Mouse (Mus musculus) forebrain, embryonic 13.5 days (tissue): Measurements from ENCODE around the gene Wnt1. TPM values are rescaled to one million over a fixed set of nuclear protein-coding genes. Genes with fewer than 3 reads are reported as not detected.

Experiments
- ATAC-seq: fragments of 200-750 bp; cut with Nextera tagmentation; 2 replicates; pipeline ENCODE4 v1.8.0; 2017
- H3K27ac ChIP-seq: fragments of 300-500 bp; sonication (generic); 2 replicates; pipeline ENCODE4 v1.5.1; 2015; ENCODE audit warnings: inconsistent platforms, mild to moderate bottlenecking, moderate library complexity
- H3K27me3 ChIP-seq: fragments of 300-500 bp; sonication (generic); 2 replicates; pipeline ENCODE4 v1.6.1; 2015; ENCODE audit warnings: mild to moderate bottlenecking, inconsistent platforms
- H3K36me3 ChIP-seq: fragments of 300-500 bp; sonication (generic); 2 replicates; pipeline ENCODE4 v1.6.1; 2015; ENCODE audit warnings: mild to moderate bottlenecking, inconsistent platforms; ENCODE audit not compliant: poor library complexity, severe bottlenecking
- H3K4me1 ChIP-seq: fragments of 300-500 bp; sonication (generic); 2 replicates; pipeline ENCODE4 v1.6.1; 2015; ENCODE audit warnings: inconsistent platforms
- H3K4me2 ChIP-seq: fragments of 300-500 bp; sonication (generic); 2 replicates; pipeline ENCODE4 v1.6.1; 2015; ENCODE audit warnings: inconsistent platforms, mild to moderate bottlenecking, moderate library complexity
- H3K4me3 ChIP-seq: fragments of 300-500 bp; sonication (generic); 2 replicates; pipeline ENCODE4 v1.5.1; 2015; ENCODE audit warnings: mild to moderate bottlenecking, inconsistent platforms
- H3K9ac ChIP-seq: fragments of 300-500 bp; sonication (generic); 2 replicates; pipeline ENCODE4 v1.6.1; 2015; ENCODE audit warnings: mild to moderate bottlenecking, inconsistent platforms
- H3K9me3 ChIP-seq: fragments of 300-500 bp; sonication (generic); replicated peaks from 2 replicates; pipeline ENCODE4 v1.6.1; 2016; ENCODE audit warnings: inconsistent platforms
- WGBS: fragments of 180-500 bp; shearing (Covaris S2); methylation state at CpG from one replicate; pipeline ENCODE4 v1.1.7; 2015; 5-methylcytosine and 5-hydroxymethylcytosine counted together
- polyA plus RNA-seq: library from polyadenylated mRNA; unstranded; fragments of >200 nt; fragmentation: Nextera tagmentation; extraction: Ambion mirVana; gene quantifications from 2 replicates; pipeline ENCODE4 v1.2.1, GENCODE M21; 2015

Wnt1 gene
- polyA plus RNA-seq, 1 experiment from 2014 or later: not detected

GRCm38 (mm10) chr15:98765929-98766328, 23.7 kb upstream of the Wnt1 start:
- no peak for ATAC-seq
- no peak overlapping the region for H3K4me3 ChIP-seq
- H3K9ac ChIP-seq: no peak overlapping the region
- no peaks in the 10 kb centered on the region for H3K9me3 ChIP-seq
- no peak overlapping the region for H3K4me2 ChIP-seq
- H3K36me3 ChIP-seq: no peaks in the 10 kb centered on the region
- WGBS: 64% methylated on average over 4 of the region's 4 CpGs
- H3K27ac ChIP-seq: no peak overlapping the region
- peaks cover 58% of the 10 kb centered on the region for H3K27me3 ChIP-seq
- H3K4me1 ChIP-seq: peaks cover 19% of the 10 kb centered on the region

GRCm38 (mm10) chr15:98768259-98768658, 21.4 kb upstream of the Wnt1 start:
- H3K4me1 ChIP-seq: peaks cover 18% of the 10 kb centered on the region
- H3K9ac ChIP-seq: no peak overlapping the region
- 32% methylated on average over 5 of the region's 5 CpGs for WGBS
- ATAC-seq: no peak
- no peak overlapping the region for H3K4me2 ChIP-seq
- no peaks in the 10 kb centered on the region for H3K9me3 ChIP-seq
- peaks cover 81% of the 10 kb centered on the region for H3K27me3 ChIP-seq
- no peak overlapping the region for H3K4me3 ChIP-seq
- H3K27ac ChIP-seq: no peak overlapping the region
- no peaks in the 10 kb centered on the region for H3K36me3 ChIP-seq

GRCm38 (mm10) chr15:98771813-98772425, 17.7 kb upstream of the Wnt1 start:
- Histone ChIP-seq H3K4me1 (peaks cover 26% of the 10 kb centered on the region), H3K4me3 (peak overlapping the region; percentile 19; the same call in 1 of the 2 replicates), H3K9ac (no peak overlapping the region), H3K4me2 (peak overlapping the region; percentile 48; the same call in 1 of the 2 replicates), H3K36me3 (no peaks in the 10 kb centered on the region), H3K27me3 (peaks cover 95% of the 10 kb centered on the region), H3K9me3 (no peaks in the 10 kb centered on the region), H3K27ac (no peak overlapping the region)
- WGBS: 3% methylated on average over 12 of the region's 12 CpGs
- ATAC-seq: no peak

- no peaks in the 10 kb centered on the region for H3K9me3 ChIP-seq
- H3K4me2 ChIP-seq: peak overlapping the region; percentile 48
- H3K9ac ChIP-seq: peak overlapping the region; percentile 39; the same call in 1 of the 2 replicates
- H3K4me1 ChIP-seq: peaks cover 32% of the 10 kb centered on the region
- ATAC-seq: no peak
- no peaks in the 10 kb centered on the region for H3K36me3 ChIP-seq
- WGBS: 1% methylated on average over 36 of the region's 36 CpGs
- H3K27me3 ChIP-seq: peaks cover 100% of the 10 kb centered on the region
- H3K4me3 ChIP-seq: peak overlapping the region; percentile 19
- no peak overlapping the region for H3K27ac ChIP-seq
Observed at GRCm38 (mm10) chr15:98772511-98773211, 17.0 kb upstream of the Wnt1 start.

- peaks cover 37% of the 10 kb centered on the region for H3K4me1 ChIP-seq
- no peak overlapping the region for H3K9ac ChIP-seq
- no peaks in the 10 kb centered on the region for H3K36me3 ChIP-seq
- no peaks in the 10 kb centered on the region for H3K9me3 ChIP-seq
- 2% methylated on average over 14 of the region's 15 CpGs for WGBS
- H3K4me2 ChIP-seq: no peak overlapping the region
- H3K4me3 ChIP-seq: no peak overlapping the region
- peaks cover 100% of the 10 kb centered on the region for H3K27me3 ChIP-seq
- no peak overlapping the region for H3K27ac ChIP-seq
- ATAC-seq: no peak
Observed at GRCm38 (mm10) chr15:98774096-98774495, 15.6 kb upstream of the Wnt1 start.

- H3K4me1 ChIP-seq: peaks cover 40% of the 10 kb centered on the region
- H3K27me3 ChIP-seq: peaks cover 100% of the 10 kb centered on the region
- H3K27ac ChIP-seq: no peak overlapping the region
- H3K9ac ChIP-seq: no peak overlapping the region
- H3K4me3 ChIP-seq: no peak overlapping the region
- ATAC-seq: no peak
- H3K36me3 ChIP-seq: no peaks in the 10 kb centered on the region
- WGBS: 4% methylated on average over 5 of the region's 5 CpGs
- H3K4me2 ChIP-seq: no peak overlapping the region
- H3K9me3 ChIP-seq: no peaks in the 10 kb centered on the region
Observed at GRCm38 (mm10) chr15:98775533-98775932, 14.1 kb upstream of the Wnt1 start.

- Histone ChIP-seq H3K27ac (no peak overlapping the region), H3K4me3 (peak overlapping the region; percentile 26), H3K9me3 (no peaks in the 10 kb centered on the region), H3K4me1 (peaks cover 40% of the 10 kb centered on the region), H3K9ac (peak overlapping the region; percentile 40; the same call in 1 of the 2 replicates), H3K36me3 (no peaks in the 10 kb centered on the region), H3K27me3 (peaks cover 100% of the 10 kb centered on the region), H3K4me2 (peak overlapping the region; percentile 50)
- WGBS: under 1% methylated on average over 61 of the region's 62 CpGs
- peak; percentile 51; the same call in 1 of the 2 replicates for ATAC-seq
Observed at GRCm38 (mm10) chr15:98776280-98777004, 13.2 kb upstream of the Wnt1 start.

GRCm38 (mm10) chr15:98777005-98777616, 12.5 kb upstream of the Wnt1 start:
- H3K4me1 ChIP-seq: peaks cover 38% of the 10 kb centered on the region
- H3K4me3 ChIP-seq: peak overlapping the region; percentile 26; the same call in 1 of the 2 replicates
- ATAC-seq: no peak
- H3K9me3 ChIP-seq: no peaks in the 10 kb centered on the region
- no peak overlapping the region for H3K27ac ChIP-seq
- H3K36me3 ChIP-seq: no peaks in the 10 kb centered on the region
- peaks cover 100% of the 10 kb centered on the region for H3K27me3 ChIP-seq
- H3K4me2 ChIP-seq: no peak overlapping the region
- no peak overlapping the region for H3K9ac ChIP-seq
- WGBS: 1% methylated on average over 19 of the region's 19 CpGs

GRCm38 (mm10) chr15:98777762-98778161, 11.9 kb upstream of the Wnt1 start, which contains the start of gene Wnt10b:
Gene Wnt10b, minus strand, starts transcription at chr15:98778150.
- no peak within 1 kb of the TSS for H3K27ac ChIP-seq
- H3K27me3 ChIP-seq: peaks cover 99% of the 10 kb centered on the region
- no peak for ATAC-seq
- H3K4me3 ChIP-seq: peak within 1 kb of the TSS; percentile 26
- WGBS: 0% methylated on average over 32 of the region's 33 CpGs
- no peaks in the 10 kb centered on the region for H3K9me3 ChIP-seq
- peak within 1 kb of the TSS; percentile 34; the same call in 1 of the 2 replicates for H3K9ac ChIP-seq
- H3K4me2 ChIP-seq: peak within 1 kb of the TSS; percentile 43
- no peaks in the 10 kb centered on the region for H3K36me3 ChIP-seq
- H3K4me1 ChIP-seq: peaks cover 31% of the 10 kb centered on the region

- ATAC-seq: no peak
- H3K27me3 ChIP-seq: peaks cover 99% of the 10 kb centered on the region
- H3K4me3 ChIP-seq: peak overlapping the region; percentile 26
- WGBS: 1% methylated on average over 25 of the region's 25 CpGs
- no peak overlapping the region for H3K9ac ChIP-seq
- H3K36me3 ChIP-seq: no peaks in the 10 kb centered on the region
- peak overlapping the region; percentile 43 for H3K4me2 ChIP-seq
- no peak overlapping the region for H3K27ac ChIP-seq
- H3K9me3 ChIP-seq: no peaks in the 10 kb centered on the region
- peaks cover 29% of the 10 kb centered on the region for H3K4me1 ChIP-seq
Observed at GRCm38 (mm10) chr15:98778191-98778770, 11.4 kb upstream of the Wnt1 start.

- Histone ChIP-seq H3K27ac (no peak overlapping the region), H3K27me3 (peaks cover 94% of the 10 kb centered on the region), H3K4me1 (peaks cover 29% of the 10 kb centered on the region), H3K36me3 (no peaks in the 10 kb centered on the region), H3K4me2 (no peak overlapping the region), H3K9me3 (no peaks in the 10 kb centered on the region), H3K4me3 (no peak overlapping the region), H3K9ac (no peak overlapping the region)
- no peak for ATAC-seq
- WGBS: 0% methylated on average over 8 of the region's 11 CpGs
Observed at GRCm38 (mm10) chr15:98778806-98779205, 10.9 kb upstream of the Wnt1 start.
